Mouse (Mus musculus): ENCODE measurements around the gene C130032M10Rik.

Gene C130032M10Rik

DNA sequence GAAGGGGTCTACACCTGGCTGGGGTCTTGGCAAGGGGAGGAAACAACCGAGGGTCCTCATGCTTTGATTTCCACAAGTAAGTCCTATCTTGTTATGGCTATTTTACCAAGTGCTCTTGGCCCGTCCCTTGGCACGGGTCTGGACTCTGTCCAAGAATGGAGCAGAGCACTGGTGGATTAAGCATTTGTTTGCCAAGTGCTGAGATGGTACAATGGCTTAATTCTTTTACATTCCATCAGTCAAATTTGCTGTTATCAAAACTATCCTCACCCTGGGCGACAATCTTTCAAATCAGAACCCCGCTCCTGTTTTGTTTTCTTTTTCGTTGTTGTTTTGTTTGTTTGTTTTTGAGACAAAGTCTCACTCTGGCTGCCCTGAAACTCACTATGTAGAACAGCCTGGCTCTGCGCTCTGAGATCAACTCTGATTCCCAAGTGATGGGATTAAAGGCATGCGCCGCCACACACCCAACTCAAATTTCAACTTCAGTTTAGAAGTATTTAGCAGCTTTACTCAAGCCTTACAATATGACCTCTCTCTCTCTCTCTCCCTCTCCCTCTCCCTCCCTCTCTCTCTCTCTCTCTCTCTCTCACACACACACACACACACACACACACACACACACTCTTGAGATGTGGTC, 29.4 kb downstream of the C130032M10Rik start:
- in situ Hi-C loops (cut with MboI, MseI) = no loop called here

- in situ Hi-C loops (cut with MboI, MseI) = no loop called here
These were observed 31.3 kb downstream of the C130032M10Rik start for GRCm38 (mm10) chr9:114546765-114547164.

- in situ Hi-C loops (cut with MboI, MseI) = no loop called here
These were observed 32.2 kb downstream of the C130032M10Rik start for GRCm38 (mm10) chr9:114547643-114548077.

- in situ Hi-C loops (cut with MboI, MseI) = no loop called here
These were observed 33.0 kb downstream of the C130032M10Rik start for GRCm38 (mm10) chr9:114548496-114548895.

DNA sequence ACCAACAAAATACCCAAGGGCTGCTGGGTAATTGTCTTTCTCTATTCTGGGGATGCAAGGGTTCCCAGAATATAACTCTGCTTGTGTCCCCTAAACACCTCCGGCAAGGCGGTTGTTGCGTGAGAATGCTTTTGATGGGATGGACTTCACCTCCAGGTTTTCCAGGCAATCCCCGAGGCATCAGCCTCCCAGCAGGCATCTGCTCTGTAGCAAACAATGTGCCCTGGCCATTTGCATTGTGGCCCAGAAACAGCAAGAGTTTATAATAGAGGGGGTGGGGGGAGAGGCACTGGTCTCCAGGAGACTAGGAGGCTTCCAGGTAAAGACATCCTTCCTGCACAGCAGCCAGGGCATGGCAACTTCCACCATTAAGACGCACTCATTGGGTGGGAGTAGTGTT, 33.6 kb downstream of the C130032M10Rik start:
- in situ Hi-C loops (cut with MboI, MseI) = no loop called here

GRCm38 (mm10) chr9:114550033-114550432, 34.5 kb downstream of the C130032M10Rik start:
- in situ Hi-C loops (cut with MboI, MseI) = no loop called here

DNA sequence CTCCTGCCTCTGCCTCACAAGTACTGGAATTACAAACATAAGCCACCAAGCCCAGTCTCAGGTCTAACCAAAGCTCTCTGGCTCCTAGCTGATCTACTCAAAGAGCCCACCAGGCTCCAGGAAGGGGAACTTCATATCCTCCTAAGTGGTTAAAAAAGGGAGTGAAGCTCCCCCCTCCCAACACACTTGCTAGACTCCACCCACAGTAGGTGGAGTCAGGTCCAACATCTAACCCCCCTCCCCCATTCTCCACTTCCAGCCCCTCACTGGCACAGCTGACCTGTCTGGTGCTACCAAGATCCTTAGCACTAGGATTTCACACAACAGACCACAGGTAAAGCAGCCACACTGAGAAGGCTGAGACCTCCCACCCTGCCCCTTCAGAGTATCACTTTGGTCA, 38.3 kb downstream of the C130032M10Rik start:
- in situ Hi-C loops (cut with MboI, MseI) = no loop called here

GRCm38 (mm10) chr9:114554355-114554979, 39.0 kb downstream of the C130032M10Rik start:
- in situ Hi-C loops (cut with MboI, MseI) = no loop called here

GRCm38 (mm10) chr9:114556276-114556855, 40.9 kb downstream of the C130032M10Rik start:
- in situ Hi-C loops (cut with MboI, MseI) = no loop called here

- in situ Hi-C loops (cut with MboI, MseI) = no loop called here
These were observed 41.6 kb downstream of the C130032M10Rik start for GRCm38 (mm10) chr9:114557086-114557485.

DNA sequence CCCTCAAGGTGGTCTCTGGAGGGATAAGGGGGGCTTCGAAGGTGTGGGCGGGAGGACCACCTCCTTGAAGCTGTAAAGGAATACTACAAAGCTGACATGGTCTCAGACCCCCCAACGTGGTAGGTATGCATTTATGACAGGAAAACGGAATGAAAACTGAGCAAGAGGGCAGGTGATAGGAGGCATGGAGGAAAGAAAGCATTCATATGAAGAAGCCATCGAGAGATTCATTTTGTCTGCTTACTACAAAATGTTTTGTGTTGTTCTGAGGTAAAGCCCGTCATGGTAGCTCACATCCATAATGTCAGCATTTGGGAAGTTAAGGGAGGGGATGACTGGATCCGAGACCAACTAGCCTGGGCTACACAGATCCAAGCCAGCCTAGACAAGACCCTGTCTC, 44.6 kb downstream of the C130032M10Rik start:
- in situ Hi-C loops (cut with MboI, MseI) = no loop called here

- in situ Hi-C loops (cut with MboI, MseI) = no loop called here
These were observed 45.5 kb downstream of the C130032M10Rik start for GRCm38 (mm10) chr9:114560771-114561670.

DNA sequence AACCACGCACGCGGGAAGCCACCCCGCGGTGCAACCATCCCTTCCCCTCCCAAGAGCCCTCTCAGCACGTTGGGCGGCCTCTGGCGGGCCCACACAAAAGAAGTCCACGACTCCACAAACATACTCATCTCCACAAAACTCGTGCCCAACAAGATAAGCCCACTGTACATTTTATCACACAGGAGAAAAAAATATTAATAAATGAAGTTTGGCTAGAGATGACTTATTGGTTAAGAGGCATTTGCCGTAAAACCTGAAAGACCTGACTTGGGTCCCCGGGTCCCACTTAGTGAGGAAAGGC, 46.1 kb downstream of the C130032M10Rik start:
- in situ Hi-C loops (cut with MboI, MseI) = no loop called here

GRCm38 (mm10) chr9:114562031-114562918, 46.8 kb downstream of the C130032M10Rik start:
- in situ Hi-C loops (cut with MboI, MseI) = no loop called here

DNA sequence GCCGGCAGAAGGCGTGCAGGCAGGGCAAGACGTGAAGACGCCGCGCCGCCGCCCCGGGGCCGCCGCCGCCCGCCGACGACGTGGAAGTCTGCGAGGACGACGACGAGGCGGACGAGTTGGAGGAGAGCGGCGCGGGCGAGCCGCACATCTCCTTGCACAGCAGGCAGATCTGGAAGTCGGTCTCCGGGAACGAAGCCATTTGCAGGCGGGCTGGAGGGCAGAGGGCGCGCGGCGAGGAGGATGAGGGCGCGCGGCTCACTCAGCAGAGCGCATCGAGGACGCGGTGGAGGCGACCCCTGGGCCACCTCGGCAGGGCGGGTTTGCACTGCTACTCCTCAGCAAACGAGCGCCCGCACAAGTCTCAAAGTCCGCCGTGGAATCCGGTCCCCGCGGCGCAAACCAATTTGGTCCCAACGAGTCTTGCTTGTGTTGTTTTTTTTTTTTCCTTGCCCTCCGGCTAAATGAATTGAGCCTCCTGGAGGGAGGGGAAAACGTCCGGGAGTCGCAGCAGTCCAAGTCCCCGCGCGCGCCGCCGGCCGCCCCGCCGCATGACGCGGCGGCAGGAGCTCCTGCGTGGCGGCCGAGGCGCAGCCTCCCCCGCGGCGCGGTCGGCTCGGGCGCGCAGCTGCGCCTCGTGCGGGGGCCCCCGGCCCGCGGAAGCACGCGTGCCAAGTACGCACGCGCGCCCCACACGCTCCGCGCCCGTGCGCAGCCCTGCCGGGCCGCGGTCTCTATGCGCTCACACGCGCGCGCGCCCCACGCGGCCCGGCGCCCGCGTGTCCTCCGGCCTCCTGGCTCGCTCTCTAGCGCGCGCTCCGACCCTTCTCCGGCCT, 47.6 kb downstream of the C130032M10Rik start:
- in situ Hi-C loops (cut with MboI, MseI) = no loop called here

DNA sequence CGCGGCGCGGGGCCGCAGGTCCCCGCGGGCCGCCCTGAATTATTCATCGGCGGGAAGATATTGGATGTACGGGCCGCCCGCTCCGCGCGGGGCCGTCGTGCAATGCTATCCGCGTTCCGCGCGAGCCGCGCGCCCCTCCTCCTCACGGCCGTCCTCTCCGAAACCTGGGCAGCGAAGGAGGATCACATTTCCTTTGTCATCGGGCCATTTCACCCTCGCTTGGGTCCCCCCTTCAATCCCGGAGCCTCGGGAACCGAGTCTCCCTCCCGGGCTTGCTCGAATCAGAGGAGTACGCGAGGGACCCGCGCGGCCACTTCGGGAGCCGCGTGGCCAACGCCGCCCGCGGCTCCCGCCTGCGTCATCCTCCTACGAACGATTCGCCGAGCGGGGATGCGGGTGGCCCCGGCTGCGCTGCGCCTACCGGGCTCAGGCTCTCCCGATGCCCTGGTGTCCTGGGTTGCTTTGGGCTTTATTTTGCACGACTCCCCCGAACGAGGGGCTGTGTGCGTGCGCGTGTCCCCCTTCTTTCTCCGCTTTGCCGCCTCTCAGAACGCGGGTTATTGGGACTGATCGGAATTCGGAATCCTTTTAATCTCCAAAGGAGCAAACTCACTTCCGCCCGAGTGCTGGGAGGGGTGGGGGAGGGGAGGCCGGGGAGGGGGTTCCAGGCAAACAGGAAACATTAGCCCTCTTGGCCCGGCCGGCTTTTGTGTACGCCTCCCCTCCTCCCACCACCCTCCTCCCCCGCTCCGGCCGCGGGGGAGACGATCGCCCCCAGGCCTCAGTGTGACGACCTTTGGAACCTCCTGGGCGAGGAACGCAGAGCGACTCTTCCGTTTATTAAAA, 48.5 kb downstream of the C130032M10Rik start, which contains the start of gene Trim71:
Gene Trim71 (minus strand): TSS at position 609 of the 846 bp plus-strand sequence.
- in situ Hi-C loops (cut with MboI, MseI) = no loop called here

DNA sequence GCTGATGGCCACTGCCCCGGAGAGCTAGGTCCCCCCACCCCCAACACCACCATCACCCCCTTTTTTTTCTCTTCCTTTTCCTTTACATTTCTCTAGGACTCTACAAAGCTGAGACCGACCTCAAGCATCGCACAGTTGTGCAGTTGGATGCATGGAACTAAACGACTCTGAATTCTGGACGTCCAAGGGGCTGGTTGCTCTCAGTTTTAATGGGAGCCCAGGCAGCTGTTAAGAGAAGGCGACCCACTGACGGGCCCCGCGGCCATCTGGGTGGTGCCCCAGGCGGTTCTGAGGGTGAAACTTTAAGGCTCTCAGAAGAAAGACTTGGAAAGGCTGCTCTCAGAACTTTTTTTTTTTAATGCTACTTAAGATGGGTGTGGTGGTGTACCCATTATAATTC, 49.2 kb downstream of the C130032M10Rik start:
- in situ Hi-C loops (cut with MboI, MseI) = loop anchor here in 1 of 2 experiments (5.0 kb wide), 1 partner anchor 537 kb away; no protein-coding TSS in a partner anchor

Measured in T-helper 17 cell (primary cell).